Mouse (Mus musculus): ENCODE measurements around the gene Cep68.
"Not testable (repeated sequence)": the region's sequence is repeated elsewhere in the genome, so short reads cannot be mapped to it uniquely, and the experiment has no call there.

Cep68 gene

DNA sequence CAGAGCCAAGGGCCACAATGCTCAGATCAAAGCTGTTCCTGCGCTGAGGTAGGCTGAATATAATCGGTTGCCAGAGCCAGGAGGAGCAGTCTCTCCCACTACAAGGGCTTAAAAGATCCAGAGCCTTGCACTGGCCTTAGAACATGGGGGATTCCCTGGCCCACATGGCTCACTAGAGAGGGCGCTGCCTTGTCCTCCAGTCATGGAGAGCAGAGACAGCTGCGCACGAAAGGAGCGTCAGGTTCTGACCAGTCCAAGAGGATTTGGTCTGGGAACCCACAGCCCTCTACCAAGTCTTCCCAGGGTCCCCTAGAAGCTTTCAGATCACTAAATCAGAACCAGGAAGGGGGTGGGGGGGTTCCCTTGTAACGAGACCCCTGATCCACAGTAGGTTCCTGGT lies 7.9 kb downstream of the Cep68 start:
- DNase-seq = no peak

DNA sequence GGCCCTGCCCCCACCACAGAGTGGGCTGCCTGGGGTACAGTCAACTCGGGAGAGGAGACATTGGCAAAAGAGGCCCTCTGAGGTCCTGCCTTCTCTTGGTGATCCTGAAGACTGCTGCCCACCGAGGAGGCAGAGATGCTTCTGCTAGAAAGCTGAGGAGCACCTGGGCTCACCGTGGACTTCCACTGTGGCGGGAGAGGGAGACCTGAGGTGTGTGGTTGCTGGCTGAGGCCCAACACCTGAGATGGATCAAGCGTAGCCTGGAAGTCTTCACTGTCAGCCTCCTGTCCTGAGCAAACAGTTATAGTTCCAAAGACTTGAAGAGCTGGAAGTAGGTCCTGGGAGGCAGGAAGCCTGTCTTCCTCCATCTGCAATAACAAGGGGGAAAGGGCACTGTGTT lies 8.9 kb downstream of the Cep68 start:
- no peak for DNase-seq

DNA sequence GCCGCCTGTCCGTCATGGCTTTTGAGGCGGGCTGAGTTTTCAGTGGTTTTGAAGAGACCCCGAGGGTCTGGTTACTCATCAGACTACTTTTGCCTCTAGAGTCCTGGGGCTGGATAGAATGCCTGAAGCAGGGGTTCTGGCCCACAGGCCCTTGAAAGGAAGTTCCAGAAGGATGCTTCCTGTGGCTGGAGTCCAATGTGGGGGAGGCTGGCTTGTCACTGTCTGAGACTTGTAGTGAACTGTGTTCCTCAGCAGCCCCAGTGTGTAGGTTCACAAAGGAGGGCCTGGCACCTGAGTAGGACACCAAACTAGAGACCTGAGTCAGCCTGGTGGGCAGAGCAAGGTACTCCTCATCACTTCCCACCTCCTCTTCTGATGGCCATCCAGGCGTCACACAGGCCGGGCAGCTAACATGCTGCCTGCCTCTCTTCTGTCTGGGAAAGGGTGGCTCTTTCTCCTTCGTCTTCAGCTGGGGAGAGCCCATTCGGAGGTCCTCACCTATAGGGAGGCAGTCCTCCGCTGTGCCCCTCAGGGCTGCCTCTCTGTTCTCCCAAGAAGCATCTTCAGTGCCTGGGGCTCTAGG lies 9.9 kb downstream of the Cep68 start:
- DNase-seq = no peak

DNA sequence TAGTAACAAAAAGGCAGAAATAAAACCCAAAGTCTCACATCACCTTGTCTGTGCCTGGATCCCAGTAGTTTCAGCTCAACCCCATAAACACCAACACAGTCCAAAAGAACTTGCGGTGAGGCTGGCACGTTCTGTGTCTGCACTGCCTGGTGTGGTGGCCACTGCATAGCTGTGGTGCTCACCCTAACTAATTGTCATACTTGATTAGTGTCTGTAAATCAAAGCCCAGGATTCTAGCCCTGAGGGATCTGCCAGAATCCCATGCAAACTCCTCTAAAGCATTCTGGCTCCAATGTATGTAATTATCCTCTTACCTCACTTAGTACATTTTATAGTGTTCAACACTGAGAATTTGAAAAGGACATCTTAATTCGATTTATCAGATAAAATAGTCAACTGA lies 11.3 kb downstream of the Cep68 start:
- no peak for DNase-seq

DNA sequence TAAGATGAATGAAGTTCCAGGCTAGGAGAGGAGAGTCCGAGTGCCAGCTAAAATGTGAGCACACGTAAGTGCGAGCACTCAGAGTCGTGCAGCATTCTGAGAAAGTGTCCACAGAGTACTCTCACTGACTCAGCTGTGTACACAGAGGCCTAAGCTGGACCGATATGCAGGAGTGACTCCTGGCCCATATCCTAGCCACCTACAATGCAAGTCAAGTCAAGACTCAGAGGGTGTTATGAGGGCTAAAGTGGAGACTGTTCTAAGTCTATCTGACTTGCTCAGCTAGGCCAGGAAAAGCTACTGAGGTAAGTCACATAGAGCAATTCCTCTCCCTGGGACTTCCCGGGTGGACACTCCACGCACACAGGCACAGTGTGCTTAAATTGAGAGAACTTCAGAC lies 12.2 kb downstream of the Cep68 start:
- DNase-seq = no peak

DNA sequence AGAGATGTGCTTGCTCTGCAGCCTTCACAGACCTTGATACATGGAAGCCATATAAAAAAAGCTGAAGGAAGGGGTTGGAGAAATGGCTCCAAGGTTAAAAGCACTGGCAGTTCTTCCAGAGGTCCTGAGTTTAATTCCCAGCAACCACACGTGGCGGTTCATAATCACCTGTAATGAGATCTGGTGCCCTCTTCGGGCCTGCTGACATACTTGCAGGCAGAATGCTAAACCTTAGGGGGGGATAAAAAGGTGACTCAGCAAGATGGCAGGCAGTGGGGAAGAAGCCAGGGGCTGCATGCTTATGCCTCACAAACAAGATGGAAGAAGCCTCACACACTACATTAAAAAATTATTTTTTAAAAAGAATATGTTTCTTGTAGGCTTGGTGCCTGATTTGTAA lies 15.0 kb downstream of the Cep68 start:
- DNase-seq = no peak

DNA sequence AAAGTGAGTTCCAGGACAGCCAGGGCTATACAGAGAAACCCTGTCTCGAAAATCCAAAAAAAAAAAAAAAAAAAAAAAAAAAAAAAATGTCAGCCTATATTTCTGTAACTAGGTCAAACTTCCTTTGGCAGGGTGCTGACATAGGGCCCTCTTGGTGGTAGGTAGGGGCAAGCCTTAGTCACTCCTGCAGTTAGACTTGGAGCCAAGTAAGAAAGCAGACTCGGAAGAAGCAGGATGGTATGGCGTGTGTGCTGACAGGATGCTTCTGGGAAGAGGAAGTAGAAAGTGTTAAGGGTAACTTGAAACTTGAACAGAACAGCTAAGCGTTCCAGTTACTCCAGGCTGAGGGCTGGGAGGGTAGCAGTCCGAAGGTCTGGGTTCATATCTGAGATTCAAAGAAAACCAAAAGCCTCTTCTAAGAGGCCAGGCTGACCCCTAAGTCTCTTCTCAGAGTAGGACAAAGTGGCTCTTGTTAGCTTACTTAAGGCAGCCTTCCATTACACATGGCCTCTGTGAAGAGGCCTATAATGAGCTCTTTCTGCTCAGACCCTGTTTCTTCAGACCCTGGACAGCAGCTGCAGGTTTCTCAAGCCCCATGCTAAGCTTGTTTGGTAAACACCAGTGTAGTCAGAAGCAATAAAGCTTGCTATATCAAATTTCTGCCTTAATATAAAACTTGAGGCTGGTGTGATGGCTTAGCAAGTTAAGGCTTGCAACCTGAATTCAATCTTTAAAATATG lies 17.0 kb downstream of the Cep68 start:
- DNase-seq = no peak

DNA sequence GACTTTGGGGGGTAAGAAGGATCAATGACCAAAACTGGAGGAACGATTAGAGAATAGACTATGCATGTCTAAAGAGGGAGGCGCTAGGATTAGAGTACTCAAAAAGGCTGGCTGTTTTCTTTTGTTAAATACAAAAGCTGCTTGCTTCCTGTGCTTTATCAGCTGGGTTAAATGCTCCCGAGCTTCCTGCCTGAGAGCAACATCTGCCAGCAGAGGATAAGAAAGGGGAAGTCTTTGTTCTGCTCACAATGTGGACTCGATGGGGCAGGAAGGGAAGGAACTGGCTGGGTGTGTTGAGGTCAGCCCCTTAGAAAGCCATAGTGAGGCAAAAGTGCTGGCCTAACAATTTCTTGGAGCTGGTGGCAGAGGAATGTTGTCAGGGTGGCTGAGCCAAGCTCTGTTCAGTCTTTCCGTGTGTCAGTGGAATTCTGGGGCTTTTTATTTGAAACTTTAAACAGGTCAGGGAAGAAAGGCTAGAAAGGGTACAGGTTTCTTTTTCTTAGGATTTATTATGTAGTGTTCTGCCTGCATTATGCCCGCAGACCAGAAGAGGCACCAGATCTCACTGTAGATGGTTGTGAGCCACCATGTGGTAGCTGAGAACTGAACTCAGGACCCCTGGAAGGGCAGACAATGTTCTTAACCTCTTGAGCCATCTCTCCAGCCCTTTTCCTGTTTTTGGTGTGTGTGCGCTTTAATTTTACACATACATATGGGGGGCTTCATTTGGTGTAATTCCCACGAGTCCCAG lies 17.9 kb downstream of the Cep68 start:
- no peak for DNase-seq

DNA sequence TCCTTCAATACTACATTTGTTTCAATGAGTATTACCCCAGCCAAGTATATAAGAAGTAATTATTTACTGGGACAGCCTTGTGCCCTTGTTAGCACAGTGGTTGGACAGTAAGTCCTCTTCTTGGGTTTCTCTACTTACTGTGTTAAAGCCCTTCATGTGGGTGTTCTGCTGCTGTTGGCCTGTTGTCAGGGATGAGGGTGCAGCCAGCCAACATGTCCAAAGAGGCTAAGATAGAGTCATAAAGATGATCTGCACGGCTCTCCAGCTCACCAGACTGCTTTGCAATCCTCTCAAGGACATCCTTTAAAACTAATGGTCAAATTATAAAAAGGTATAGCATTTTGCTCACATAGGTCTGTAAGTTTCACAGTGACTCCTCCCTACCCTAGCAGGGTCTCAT lies 18.9 kb downstream of the Cep68 start:
- no peak for DNase-seq

DNA sequence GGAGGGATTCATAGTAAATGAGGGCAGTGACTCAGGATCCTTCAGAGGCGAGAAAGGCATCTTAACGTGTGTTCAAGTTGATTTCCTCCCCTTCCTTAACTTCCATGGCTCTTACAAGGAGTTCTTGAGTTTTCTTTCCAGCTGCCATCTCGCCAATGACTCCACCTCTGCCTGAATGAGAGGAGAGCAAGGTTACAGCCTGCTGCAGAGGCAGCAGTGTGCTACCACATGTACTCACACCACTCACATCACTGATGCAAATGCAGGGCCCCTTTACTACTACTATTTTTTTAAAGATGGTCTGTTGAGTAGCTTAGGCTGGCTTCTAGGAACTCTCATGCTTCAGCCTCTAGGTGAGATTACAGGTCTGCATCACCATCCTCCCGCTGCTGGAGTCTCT lies 19.9 kb downstream of the Cep68 start:
- DNase-seq = no peak

DNA sequence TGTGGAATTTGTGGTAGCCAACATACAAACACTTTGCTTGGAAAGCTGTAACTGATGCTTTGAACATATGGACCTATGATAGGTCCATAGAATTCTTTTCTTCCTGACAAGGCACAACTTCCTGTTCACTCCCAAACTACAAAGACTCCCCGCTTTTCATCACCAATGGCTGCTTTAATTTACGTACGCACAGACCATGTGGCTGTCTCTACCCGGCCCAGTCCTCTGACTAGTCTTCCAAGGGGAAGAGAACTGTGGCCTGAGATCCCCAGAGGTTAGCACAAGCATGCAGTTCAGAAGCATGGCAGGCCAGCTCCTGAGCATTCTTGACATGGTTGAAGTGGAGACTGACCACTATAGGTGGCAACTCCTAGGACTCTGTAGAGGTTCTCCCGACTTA lies 20.6 kb downstream of the Cep68 start:
- no peak for DNase-seq

DNA sequence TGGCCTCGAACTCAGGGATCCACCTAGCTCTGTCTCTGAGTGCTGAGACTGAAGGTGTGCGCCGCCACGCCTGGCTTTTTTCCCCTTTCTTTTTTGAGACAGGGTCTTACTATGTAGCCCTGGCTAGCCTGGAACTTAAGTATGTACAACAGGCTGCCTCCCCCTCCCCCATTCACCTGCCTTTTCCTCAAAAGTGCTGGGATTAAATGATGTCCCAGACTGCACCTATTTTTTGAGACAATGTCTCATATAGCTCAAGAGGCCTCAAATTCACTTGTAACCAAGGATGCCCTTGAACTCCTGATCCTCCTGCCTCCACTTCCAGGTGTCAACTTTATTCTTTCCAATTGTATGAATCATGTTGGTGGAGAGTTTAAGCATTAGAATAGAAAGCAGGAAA lies 23.3 kb downstream of the Cep68 start:
- DNase-seq = no peak

DNA sequence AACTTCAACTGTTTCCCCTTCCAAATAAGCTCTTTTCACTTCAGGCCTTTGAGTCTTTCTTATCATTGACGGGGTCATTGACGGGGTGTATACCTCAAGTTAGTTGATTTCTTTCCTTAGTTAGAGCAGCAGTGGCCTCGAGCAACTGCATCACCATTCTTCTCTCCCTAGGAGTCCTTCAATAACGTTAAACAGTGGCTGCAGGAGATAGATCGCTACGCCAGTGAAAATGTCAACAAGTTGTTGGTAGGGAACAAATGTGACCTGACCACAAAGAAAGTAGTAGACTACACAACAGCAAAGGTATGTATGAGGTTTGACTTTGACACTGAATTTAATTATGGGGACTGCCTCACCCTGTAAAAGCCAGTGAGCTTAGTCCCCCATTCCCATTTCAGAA lies 25.0 kb downstream of the Cep68 start:
- no peak for DNase-seq

DNA sequence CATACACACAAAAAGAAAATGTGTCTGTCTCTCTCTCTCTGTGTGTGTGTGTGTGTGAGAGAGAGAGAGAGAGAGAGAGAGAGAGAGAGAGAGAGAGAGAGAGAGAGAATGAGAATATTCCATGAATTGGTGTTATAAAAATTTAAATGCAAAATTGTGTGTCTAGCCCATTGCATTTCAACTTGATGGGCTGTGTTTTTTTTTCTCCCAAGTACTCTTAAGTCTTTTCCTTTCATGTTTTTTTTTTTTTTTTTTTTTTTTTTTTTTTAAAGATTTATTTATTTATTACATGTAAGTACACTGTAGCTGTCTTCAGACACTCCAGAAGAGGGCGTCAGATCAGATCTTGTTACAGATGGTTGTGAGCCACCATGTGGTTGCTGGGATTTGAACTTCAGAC lies 27.6 kb downstream of the Cep68 start:
- DNase-seq = not testable (repeated sequence)

DNA sequence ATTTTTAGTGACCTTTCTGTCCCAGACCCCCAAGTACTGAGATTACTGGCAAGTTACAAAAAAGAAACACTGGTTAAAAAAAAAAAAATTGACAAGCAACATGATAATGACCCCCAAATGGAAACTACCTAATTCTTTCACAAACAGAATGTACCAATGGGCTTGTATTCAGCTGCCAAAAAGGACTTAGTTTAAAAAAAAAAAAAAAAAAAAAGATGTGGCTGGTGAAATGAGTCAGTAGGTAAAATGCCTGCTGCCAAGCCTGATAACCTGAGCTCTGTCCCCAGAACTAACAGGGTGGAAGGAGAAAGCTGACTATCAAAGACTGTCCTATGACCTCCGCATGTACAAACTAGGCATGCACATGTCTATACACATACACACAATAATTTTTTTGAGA lies 32.0 kb downstream of the Cep68 start:
- no peak for DNase-seq

DNA sequence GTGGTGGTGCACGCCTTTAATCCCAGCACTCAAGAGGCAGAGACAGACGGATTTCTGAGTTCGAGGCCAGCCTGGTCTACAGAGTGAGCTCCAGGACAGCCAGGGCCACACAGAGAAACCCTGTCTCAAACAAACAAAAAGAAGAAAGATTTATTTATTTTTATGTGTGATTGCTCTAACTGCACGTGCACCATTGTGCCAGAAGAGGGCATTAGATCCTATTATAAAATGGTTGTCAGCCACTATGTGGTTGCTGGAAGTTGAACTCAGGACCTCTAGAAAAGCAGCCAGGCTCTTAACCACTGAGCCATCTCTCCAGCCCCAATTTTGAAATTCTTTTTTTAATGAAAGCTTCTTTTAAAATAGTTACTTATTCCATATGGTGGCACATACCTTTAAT lies 32.8 kb downstream of the Cep68 start:
- no peak for DNase-seq

DNA sequence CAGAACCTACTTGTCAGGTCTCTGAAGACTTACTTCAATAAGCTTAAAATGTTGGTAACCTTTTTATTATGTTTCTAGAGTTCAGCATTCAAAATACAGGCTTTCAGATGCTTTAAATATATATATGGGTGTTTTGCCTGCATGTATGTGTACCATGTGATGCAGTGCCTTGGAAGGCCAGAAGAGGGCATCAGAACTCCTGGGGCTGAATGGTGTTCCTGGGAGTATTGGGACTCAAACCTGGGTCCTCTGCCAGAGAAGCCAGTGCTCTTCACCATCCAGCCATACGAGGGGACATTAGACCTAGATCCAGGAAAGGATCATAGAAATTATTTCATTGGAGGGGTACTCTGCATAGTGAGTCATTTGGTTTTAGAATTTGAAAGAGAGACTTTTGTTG lies 34.5 kb downstream of the Cep68 start:
- DNase-seq = no peak

DNA sequence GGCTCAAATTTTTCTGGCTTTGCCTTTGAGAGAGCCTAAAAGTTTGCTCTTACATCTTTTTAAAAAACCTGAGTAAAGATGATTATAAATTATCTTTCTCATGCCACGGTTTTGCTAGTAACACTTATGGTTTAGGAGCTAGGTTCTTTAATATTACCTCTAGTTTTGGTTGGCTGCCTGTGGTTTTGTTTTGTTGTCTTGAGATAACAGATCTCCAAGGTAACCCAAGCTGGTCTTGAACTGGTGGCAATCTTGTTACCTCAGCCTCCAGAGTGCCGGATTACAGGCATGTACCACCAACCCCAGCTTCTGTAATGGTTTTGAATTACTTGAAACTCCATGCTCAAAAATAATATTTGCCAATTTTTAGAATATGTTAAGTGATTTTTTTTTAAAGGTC lies 37.4 kb downstream of the Cep68 start:
- DNase-seq = no peak

DNA sequence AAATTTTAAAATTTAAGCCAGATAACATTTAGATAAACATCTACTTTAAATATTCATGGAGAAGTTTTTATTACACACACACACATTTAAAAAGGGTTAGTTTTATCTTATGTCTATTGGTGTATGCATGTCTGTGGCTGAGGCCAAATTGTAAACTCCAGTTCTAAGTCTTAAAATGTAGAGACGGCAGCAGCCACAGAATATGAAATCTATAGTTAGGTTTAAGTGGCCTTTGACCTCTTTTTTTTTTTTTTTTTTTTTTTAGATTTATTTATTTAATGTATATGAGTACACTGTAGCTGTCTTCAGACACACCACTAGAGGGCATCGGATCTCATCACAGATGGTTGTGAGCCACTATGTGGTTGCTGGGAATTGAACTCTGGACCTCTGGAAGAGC lies 41.6 kb downstream of the Cep68 start:
- DNase-seq = no peak

DNA sequence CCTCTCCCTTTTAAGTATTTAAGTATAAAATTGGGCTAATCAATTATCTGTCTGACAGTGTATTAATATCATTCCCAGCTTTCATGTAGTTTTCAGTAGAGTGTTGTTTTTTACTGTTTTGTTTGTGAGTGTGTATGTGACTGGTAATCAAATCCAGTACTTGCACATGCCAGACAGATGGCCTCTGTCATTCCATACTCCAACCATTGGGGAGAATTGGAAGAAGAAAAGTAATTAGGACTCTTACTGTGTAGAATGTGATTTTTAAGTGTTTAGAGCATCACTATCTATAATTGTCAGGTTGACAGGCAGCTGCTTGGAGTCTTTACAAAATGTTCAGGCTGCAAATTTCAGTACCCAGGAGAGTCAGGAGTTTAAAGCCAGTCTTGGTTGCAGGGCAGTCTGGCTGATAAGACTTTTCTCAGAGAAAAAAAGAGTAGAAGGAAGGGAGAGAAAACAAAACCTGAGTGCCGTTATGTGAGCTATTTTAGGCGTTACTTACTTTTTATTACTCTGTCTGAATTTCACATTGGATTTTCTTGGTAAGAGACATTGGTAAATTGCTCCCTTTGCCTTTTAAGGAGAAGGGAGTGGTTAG lies 42.5 kb downstream of the Cep68 start:
- no peak for DNase-seq

DNA sequence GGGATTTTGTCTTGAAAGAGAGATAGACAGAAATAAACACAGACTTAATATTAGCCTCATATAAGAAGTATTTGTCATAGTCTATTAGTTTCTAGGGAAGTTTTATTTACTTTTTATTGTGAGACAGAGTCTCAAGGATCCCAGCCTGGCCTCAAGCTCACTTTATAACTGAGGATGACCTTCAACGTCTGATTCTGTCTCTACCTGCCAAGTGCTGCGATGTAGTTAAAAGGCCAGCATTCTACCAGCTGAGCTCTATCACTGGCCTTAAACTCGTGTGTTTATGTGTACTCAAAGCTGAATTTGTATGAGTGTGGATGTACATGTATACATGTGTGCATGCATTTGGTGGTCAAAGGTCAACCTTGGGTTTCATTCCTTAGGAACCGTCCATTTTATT lies 43.7 kb downstream of the Cep68 start:
- no peak for DNase-seq

DNA sequence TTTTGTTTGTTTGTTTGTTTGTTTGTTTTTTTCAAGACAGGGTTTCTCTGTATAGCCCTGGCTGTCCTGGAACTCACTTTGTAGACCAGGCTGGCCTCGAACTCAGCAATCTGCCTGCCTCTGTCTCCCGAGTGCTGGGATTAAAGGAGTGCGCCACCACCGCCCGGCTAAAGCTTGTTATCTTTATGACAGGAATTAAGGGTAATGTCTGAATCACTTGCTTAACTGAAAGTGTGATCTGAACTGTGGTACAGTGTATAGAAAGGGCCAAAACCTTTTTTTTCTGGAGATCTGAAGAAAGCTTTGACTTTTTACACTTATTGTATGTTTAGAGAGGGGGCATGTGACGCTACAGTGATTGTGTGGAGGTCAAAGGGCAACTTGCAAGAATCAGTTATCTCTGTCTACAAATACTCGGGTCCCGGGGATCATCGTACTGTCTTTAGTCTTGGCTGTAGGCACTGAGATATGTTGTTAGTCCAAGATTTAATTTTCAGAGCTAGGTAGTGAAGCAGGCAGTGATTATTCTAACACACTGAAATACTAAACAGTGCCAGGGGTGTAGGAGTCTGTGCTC lies 44.3 kb downstream of the Cep68 start:
- no peak for DNase-seq

DNA sequence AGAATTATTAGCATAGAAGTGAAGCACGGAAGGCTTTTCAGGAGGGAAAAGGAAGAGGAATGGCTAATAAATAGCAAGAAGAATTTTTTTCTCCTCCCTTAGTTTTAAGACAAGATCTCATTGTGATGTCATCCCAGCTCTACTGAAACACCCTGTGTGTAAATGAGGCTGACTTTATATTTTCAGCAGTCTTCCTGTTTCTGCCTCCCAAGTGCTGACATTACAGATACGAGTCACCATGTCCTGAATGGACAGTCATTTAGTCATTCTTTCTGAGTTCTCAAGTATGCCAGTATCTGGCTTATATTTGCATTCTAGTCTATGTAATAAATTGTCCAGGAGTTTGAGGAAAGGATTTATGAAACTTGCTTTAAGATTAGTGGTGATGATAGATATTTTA lies 44.9 kb downstream of the Cep68 start:
- no peak for DNase-seq

All from cerebellum, adult 18-20 months (tissue).